Comparison of ENCODE assay signal across 8 mouse cellular contexts in genomic region chr8:94870474-94871107, GRCm38 (mm10). TPM values are rescaled to one million over a fixed set of nuclear protein-coding genes. Genes with fewer than 3 reads are reported as not detected.
DNase-seq lines count a peak whose midpoint lies in the region; ATAC-seq lines count a peak whose summit lies in the region.

No protein-coding gene starts in this region.

- H3K27me3 ChIP-seq in heart, embryonic 11.5 days (ENCODE audit: control insufficient read depth, insufficient read depth, low read length), result no peaks in the 10 kb centered on the region
- H3K27me3 ChIP-seq in heart, embryonic 13.5 days (replicated peaks), result no peaks in the 10 kb centered on the region

- peaks cover 76% of the 10 kb centered on the region for H3K4me1 ChIP-seq in heart, embryonic 11.5 days (ENCODE audit: control insufficient read depth, insufficient read depth, low read length)
- peaks cover 81% of the 10 kb centered on the region for H3K4me1 ChIP-seq in heart, embryonic 13.5 days

- ATAC-seq in heart, embryonic 11.5 days (replicated peaks; ENCODE audit: insufficient number of reproducible peaks, low FRiP score, low TSS enrichment), result no peak
- ATAC-seq in heart, embryonic 13.5 days (ENCODE audit: extremely low read depth, insufficient number of reproducible peaks, low FRiP score, low TSS enrichment), result no peak

- H3K4me3 ChIP-seq in heart, embryonic 11.5 days (ENCODE audit: low read depth, low read length), result peak overlapping the region; percentile 37
- H3K4me3 ChIP-seq in heart, embryonic 13.5 days, result peak overlapping the region; percentile 51

- no peak for DNase-seq in heart, adult 11 months
- peak; percentile 57 for DNase-seq in cerebellum, adult 9-10 months
- DNase-seq in layer of hippocampus, adult 9-11 months, result peak; percentile 85
- DNase-seq in lung, postnatal 14 days, result peak; percentile 17
- DNase-seq in right cerebral cortex, adult 2 months (ENCODE audit: low spot score in 2 of 2), result peak; percentile 56 to 71
- no peak for DNase-seq in testis, postnatal 14 days (ENCODE audit: low spot score)

- WGBS in heart, embryonic 11.5 days (ENCODE audit: insufficient replicate concordance), result 16% methylated on average over 22 of the region's 22 CpGs
- WGBS in heart, embryonic 13.5 days, result 18% methylated on average over 22 of the region's 22 CpGs

- no peaks in the 10 kb centered on the region for H3K9me3 ChIP-seq in heart, embryonic 11.5 days (replicated peaks; ENCODE audit: control insufficient read depth, low read length)
- H3K9me3 ChIP-seq in heart, embryonic 13.5 days, result no peaks in the 10 kb centered on the region

- peaks cover 17% of the 10 kb centered on the region for H3K36me3 ChIP-seq in heart, embryonic 11.5 days (ENCODE audit: control insufficient read depth, insufficient read depth, low read length)
- peaks cover 32% of the 10 kb centered on the region for H3K36me3 ChIP-seq in heart, embryonic 13.5 days

- H3K27ac ChIP-seq in heart, embryonic 11.5 days (ENCODE audit: low read depth, low read length), result no peak overlapping the region
- peak overlapping the region; percentile 66 for H3K27ac ChIP-seq in heart, embryonic 13.5 days (replicated peaks)

- H3K4me2 ChIP-seq in heart, embryonic 11.5 days, result peak overlapping the region; percentile 93
- peak overlapping the region; percentile 99 for H3K4me2 ChIP-seq in heart, embryonic 13.5 days

- peak overlapping the region; percentile 63 for H3K9ac ChIP-seq in heart, embryonic 11.5 days (ENCODE audit: low read depth, low read length)
- peak overlapping the region; percentile 75 for H3K9ac ChIP-seq in heart, embryonic 13.5 days

RNA-seq across cellular contexts. Expression of gene Dok4, which starts 5.5 kb away (rescaled TPM):
- 46.2 and 57.7 TPM in 2 replicates for polyA plus RNA-seq in heart, embryonic 11.5 days (2014; fragmentation: Nextera tagmentation; extraction: Ambion mirVana)
- 35.5 and 38.2 TPM in 2 replicates for polyA plus RNA-seq in heart, embryonic 13.5 days (2015; fragmentation: Nextera tagmentation; extraction: Ambion mirVana)

RNA-seq across cellular contexts. Expression of gene Polr2c, which starts 13.3 kb away (rescaled TPM):
- 141 and 143 TPM in 2 replicates for polyA plus RNA-seq in heart, embryonic 11.5 days (2014; fragmentation: Nextera tagmentation; extraction: Ambion mirVana)
- polyA plus RNA-seq in heart, embryonic 13.5 days (2015; fragmentation: Nextera tagmentation; extraction: Ambion mirVana), result 107 and 129 TPM in 2 replicates

RNA-seq across cellular contexts. Expression of gene Ciapin1, which starts 32.4 kb away (rescaled TPM):
- 97.0 and 97.5 TPM in 2 replicates for polyA plus RNA-seq in heart, embryonic 11.5 days (2014; fragmentation: Nextera tagmentation; extraction: Ambion mirVana)
- 90.9 and 98.2 TPM in 2 replicates for polyA plus RNA-seq in heart, embryonic 13.5 days (2015; fragmentation: Nextera tagmentation; extraction: Ambion mirVana)

RNA-seq across cellular contexts. Expression of gene Coq9, which starts 32.5 kb away (rescaled TPM):
- polyA plus RNA-seq in heart, embryonic 11.5 days (2014; fragmentation: Nextera tagmentation; extraction: Ambion mirVana), result 125 and 126 TPM in 2 replicates
- polyA plus RNA-seq in heart, embryonic 13.5 days (2015; fragmentation: Nextera tagmentation; extraction: Ambion mirVana), result 133 and 142 TPM in 2 replicates

RNA-seq across cellular contexts. Expression of gene Ccdc102a, which starts 47.3 kb away (rescaled TPM):
- polyA plus RNA-seq in heart, embryonic 11.5 days (2014; fragmentation: Nextera tagmentation; extraction: Ambion mirVana), result 22.8 and 24.8 TPM in 2 replicates
- polyA plus RNA-seq in heart, embryonic 13.5 days (2015; fragmentation: Nextera tagmentation; extraction: Ambion mirVana), result 18.2 and 18.7 TPM in 2 replicates

Comparison
In these comparisons a context has a peak if more than half of its experiments do, and no peak if none do; other contexts are left out.
1. DNase-seq: peak in cerebellum, adult 9-10 months (single experiment), layer of hippocampus, adult 9-11 months (single experiment), lung, postnatal 14 days (single experiment) and right cerebral cortex, adult 2 months (2 of 2); none in heart, adult 11 months (single experiment) and testis, postnatal 14 days (single experiment).